Mouse (Mus musculus): Measurements from ENCODE around the gene Birc2.

Birc2 gene

GRCm38 (mm10) chr9:7845216-7845895 is 8.5 kb upstream of the Birc2 start:
- DNase-seq: peak in 1 of 2 experiments; percentile 54

GRCm38 (mm10) chr9:7841221-7841620 is 4.4 kb upstream of the Birc2 start:
- no peak for DNase-seq

GRCm38 (mm10) chr9:7837806-7838440 is 1.1 kb upstream of the Birc2 start:
- DNase-seq: no peak

- peak; percentile 39 to 50 for DNase-seq
These were observed 533 bp downstream of the Birc2 start for GRCm38 (mm10) chr9:7836331-7836730.

- DNase-seq: no peak
These were observed 1.6 kb downstream of the Birc2 start for GRCm38 (mm10) chr9:7835302-7835701.

GRCm38 (mm10) chr9:7833421-7833820 is 3.4 kb downstream of the Birc2 start:
- no peak for DNase-seq

GRCm38 (mm10) chr9:7829531-7830528 is 7.0 kb downstream of the Birc2 start:
- no peak for DNase-seq

GRCm38 (mm10) chr9:7828706-7829105 is 8.2 kb downstream of the Birc2 start:
- no peak for DNase-seq

- DNase-seq: no peak
These were observed 11.9 kb downstream of the Birc2 start for GRCm38 (mm10) chr9:7824916-7825315.

- DNase-seq: no peak
These were observed 14.1 kb downstream of the Birc2 start for GRCm38 (mm10) chr9:7822758-7823157.

GRCm38 (mm10) chr9:7805101-7805506 is 31.8 kb downstream of the Birc2 start:
- no peak for DNase-seq

- DNase-seq: peak; percentile 15 to 51
These were observed 38.3 kb downstream of the Birc2 start for GRCm38 (mm10) chr9:7798555-7798954.

- no peak for DNase-seq
These were observed 39.3 kb downstream of the Birc2 start for GRCm38 (mm10) chr9:7797542-7797941.

GRCm38 (mm10) chr9:7796129-7796864 is 40.6 kb downstream of the Birc2 start:
- DNase-seq: no peak

GRCm38 (mm10) chr9:7795581-7795980 is 41.3 kb downstream of the Birc2 start:
- no peak for DNase-seq

GRCm38 (mm10) chr9:7793561-7793960 is 43.3 kb downstream of the Birc2 start:
- peak; percentile 33 to 78 for DNase-seq

GRCm38 (mm10) chr9:7790580-7791084 is 46.2 kb downstream of the Birc2 start:
- no peak for DNase-seq

- DNase-seq: no peak
These were observed 46.9 kb downstream of the Birc2 start for GRCm38 (mm10) chr9:7789764-7790575.

GRCm38 (mm10) chr9:7788411-7788810 is 48.5 kb downstream of the Birc2 start:
- no peak for DNase-seq

GRCm38 (mm10) chr9:7786086-7786485 is 50.8 kb downstream of the Birc2 start:
- DNase-seq: no peak

GRCm38 (mm10) chr9:7785396-7785795 is 51.5 kb downstream of the Birc2 start:
- DNase-seq: no peak

- no peak for DNase-seq
These were observed 52.2 kb downstream of the Birc2 start for GRCm38 (mm10) chr9:7784615-7785012.
